In genomic region chr6:49009161-49009555, GRCm38 (mm10) we compare ENCODE assay signal across 11 mouse cellular contexts. TPM values are rescaled to one million over a fixed set of nuclear protein-coding genes. Genes with fewer than 3 reads are reported as not detected.
A peak's percentile ranks its signal among the peaks of the same experiment; 100 is the strongest.
DNase-seq lines count a peak whose midpoint lies in the region; ATAC-seq lines count a peak whose summit lies in the region.
"Had no signal": no experiment of that assay in that cellular context is flagged by ENCODE, and none has a peak within 500 bp of the region (broad histone marks: within the 10 kb centered on the region; RNA-seq: fewer than 3 reads in every experiment).

No protein-coding gene starts in this region.

- peaks cover 29% of the 10 kb centered on the region for H3K79me2 ChIP-seq in macrophage (ENCODE audit: inconsistent target)

- H3K27ac ChIP-seq in kidney, embryonic 14.5 days (ENCODE audit: low read depth, low read length): no peak overlapping the region
- H3K27ac ChIP-seq in forebrain, embryonic 12.5 days: peak overlapping the region; percentile 42; the same call in 1 of the 2 replicates
- H3K27ac ChIP-seq in macrophage: peak overlapping the region; percentile 34; the same call in 1 of the 2 replicates

- DNase-seq in kidney, postnatal 14 days: no peak
- DNase-seq in Muller cell, postnatal 12 days (ENCODE audit: inconsistent ontology term): peak; percentile 4
- no peak for DNase-seq in layer of hippocampus, adult 9-11 months
- DNase-seq in MN1 (ENCODE audit: low spot score): no peak
- DNase-seq: gastrocnemius, postnatal 25 days had no signal

- H3K9me3 ChIP-seq in kidney, embryonic 14.5 days (ENCODE audit: control insufficient read depth, low read length): peaks cover 5% of the 10 kb centered on the region; the same call in 1 of the 2 replicates
- no peaks in the 10 kb centered on the region for H3K9me3 ChIP-seq in forebrain, embryonic 12.5 days

- H3K4me3 ChIP-seq in kidney, embryonic 14.5 days (ENCODE audit: low read length): peak overlapping the region; percentile 35; the same call in 1 of the 2 replicates
- no peak overlapping the region for H3K4me3 ChIP-seq in forebrain, embryonic 12.5 days (replicated peaks)
- no peak overlapping the region for H3K4me3 ChIP-seq in macrophage (ENCODE audit: inconsistent target)

- H3K36me3 ChIP-seq in kidney, embryonic 14.5 days (ENCODE audit: control insufficient read depth, insufficient read depth, low read length): no peaks in the 10 kb centered on the region
- no peaks in the 10 kb centered on the region for H3K36me3 ChIP-seq in forebrain, embryonic 12.5 days (replicated peaks)
- no peaks in the 10 kb centered on the region for H3K36me3 ChIP-seq in macrophage (ENCODE audit: inconsistent target)

- no peak for ATAC-seq in kidney, embryonic 14.5 days (ENCODE audit: low FRiP score, low TSS enrichment)
- no peak; the same call in 1 of the 2 replicates for ATAC-seq in forebrain, embryonic 12.5 days (ENCODE audit: low FRiP score)

- H3K4me2 ChIP-seq in kidney, embryonic 14.5 days (replicated peaks; ENCODE audit: low read depth, low read length): peak overlapping the region; percentile 50
- H3K4me2 ChIP-seq in forebrain, embryonic 12.5 days: peak overlapping the region; percentile 46

- no peaks in the 10 kb centered on the region for H3K27me3 ChIP-seq in kidney, embryonic 14.5 days (ENCODE audit: control insufficient read depth, insufficient read depth, low read length)
- no peaks in the 10 kb centered on the region for H3K27me3 ChIP-seq in forebrain, embryonic 12.5 days

- H3K9ac ChIP-seq in kidney, embryonic 14.5 days (ENCODE audit: low read depth, low read length): no peak overlapping the region
- H3K9ac ChIP-seq in forebrain, embryonic 12.5 days: no peak overlapping the region

- 12% methylated on average over 7 of the region's 7 CpGs for WGBS in kidney, embryonic 14.5 days
- 28% methylated on average over 7 of the region's 7 CpGs for WGBS in forebrain, embryonic 12.5 days
- WGBS in macrophage (ENCODE audit: missing documents): 75% methylated on average over 6 of the region's 7 CpGs

- peaks cover 7% of the 10 kb centered on the region for H3K4me1 ChIP-seq in kidney, embryonic 14.5 days (ENCODE audit: control insufficient read depth, insufficient read depth, low read length)
- H3K4me1 ChIP-seq in forebrain, embryonic 12.5 days: peaks cover 12% of the 10 kb centered on the region

RNA-seq across cellular contexts. Expression of gene Svs1, which starts 22.5 kb away (rescaled TPM):
- polyA plus RNA-seq in kidney, embryonic 14.5 days (2014; fragmentation: Nextera tagmentation; extraction: Ambion mirVana): not detected in 2 replicates
- not detected in 2 replicates for polyA plus RNA-seq in forebrain, embryonic 12.5 days (2016; fragmentation: Nextera tagmentation; extraction: Ambion mirVana)
- not detected for total RNA-seq in macrophage (2018; cell fraction: chromatin; rRNA removed)
- not detected for total RNA-seq in macrophage (2018; cell fraction: cytosol; rRNA removed)
- total RNA-seq in macrophage (2018; cell fraction: nucleus; rRNA removed): not detected
- polyA plus RNA-seq in macrophage (2018): not detected in 3 replicates
- total RNA-seq: gastrocnemius, postnatal 25 days; layer of hippocampus, adult 18-20 months had no signal
- polyA plus RNA-seq: cortical plate, adult 2 months; liver, embryonic 16.5 days had no signal

RNA-seq across cellular contexts. Expression of gene Gpnmb, which starts 27.2 kb away (rescaled TPM):
- 0.17 and 0.28 TPM in 2 replicates for polyA plus RNA-seq in kidney, embryonic 14.5 days (2014; fragmentation: Nextera tagmentation; extraction: Ambion mirVana)
- 0.19 and 0.82 TPM in 2 replicates for polyA plus RNA-seq in forebrain, embryonic 12.5 days (2016; fragmentation: Nextera tagmentation; extraction: Ambion mirVana)
- 1,000 to 10,000 TPM; 1,267 to 6,629 (median 3,617) TPM for total RNA-seq in macrophage (2018; cell fraction: chromatin; rRNA removed)
- total RNA-seq in macrophage (2018; cell fraction: cytosol; rRNA removed): over 10,000 TPM in 5 of 26 experiments, 1,000 to 10,000 TPM in 21; 4,123 to 12,103 (median 7,089) TPM
- total RNA-seq in macrophage (2018; cell fraction: nucleus; rRNA removed): over 10,000 TPM in 11 of 26 experiments, 1,000 to 10,000 TPM in 15; 3,188 to 14,258 (median 7,841) TPM
- polyA plus RNA-seq in macrophage (2018): 10,016 to 46,211 TPM (median 10,775 TPM) in 3 replicates

RNA-seq across cellular contexts. Expression of gene Doxl2, which starts 34.4 kb away (rescaled TPM):
- not detected in 2 replicates for polyA plus RNA-seq in kidney, embryonic 14.5 days (2014; fragmentation: Nextera tagmentation; extraction: Ambion mirVana)
- not detected in 2 replicates for polyA plus RNA-seq in forebrain, embryonic 12.5 days (2016; fragmentation: Nextera tagmentation; extraction: Ambion mirVana)
- total RNA-seq in macrophage (2018; cell fraction: chromatin; rRNA removed): not detected
- total RNA-seq in macrophage (2018; cell fraction: cytosol; rRNA removed): not detected
- not detected for total RNA-seq in macrophage (2018; cell fraction: nucleus; rRNA removed)
- polyA plus RNA-seq in macrophage (2018): not detected in 3 replicates
- total RNA-seq: gastrocnemius, postnatal 25 days; layer of hippocampus, adult 18-20 months had no signal
- polyA plus RNA-seq: cortical plate, adult 2 months; liver, embryonic 16.5 days had no signal

Comparison
In these comparisons a context has a peak if more than half of its experiments do, and no peak if none do; other contexts are left out.
1. RNA of gene Gpnmb, which starts 27.2 kb away (polyA plus RNA-seq): 10,016 to 46,211 TPM in macrophage; 0.19 to 0.82 TPM in forebrain, embryonic 12.5 days and 0.17 to 0.28 TPM in kidney, embryonic 14.5 days; every median in the first group is over 1,000 times any median in the second.